Mouse (Mus musculus) small intestine, adult 2 months (tissue): ENCODE measurements around the gene Gm21860.
"Not testable (repeated sequence)": the region's sequence is repeated elsewhere in the genome, so short reads cannot be mapped to it uniquely, and the experiment has no call there.

Source experiments
- CTCF ChIP-seq: fragments of 200-500 bp; IDR thresholded peaks from 2 replicates; pipeline ENCODE4 v1.5.1; 2012; ENCODE audit warnings: low read depth, mild to moderate bottlenecking, control low read depth, inconsistent platforms, low read length, moderate library complexity, mixed read lengths; ENCODE audit not compliant: insufficient replicate concordance, insufficient read length; ENCODE audit errors: extremely low read depth
- POLR2A ChIP-seq: fragments of 200-500 bp; IDR thresholded peaks from 2 replicates; pipeline ENCODE4 v1.6.1; 2012; ENCODE audit warnings: low read depth, mild to moderate bottlenecking, control low read depth, inconsistent platforms, low read length, moderate library complexity

DNA sequence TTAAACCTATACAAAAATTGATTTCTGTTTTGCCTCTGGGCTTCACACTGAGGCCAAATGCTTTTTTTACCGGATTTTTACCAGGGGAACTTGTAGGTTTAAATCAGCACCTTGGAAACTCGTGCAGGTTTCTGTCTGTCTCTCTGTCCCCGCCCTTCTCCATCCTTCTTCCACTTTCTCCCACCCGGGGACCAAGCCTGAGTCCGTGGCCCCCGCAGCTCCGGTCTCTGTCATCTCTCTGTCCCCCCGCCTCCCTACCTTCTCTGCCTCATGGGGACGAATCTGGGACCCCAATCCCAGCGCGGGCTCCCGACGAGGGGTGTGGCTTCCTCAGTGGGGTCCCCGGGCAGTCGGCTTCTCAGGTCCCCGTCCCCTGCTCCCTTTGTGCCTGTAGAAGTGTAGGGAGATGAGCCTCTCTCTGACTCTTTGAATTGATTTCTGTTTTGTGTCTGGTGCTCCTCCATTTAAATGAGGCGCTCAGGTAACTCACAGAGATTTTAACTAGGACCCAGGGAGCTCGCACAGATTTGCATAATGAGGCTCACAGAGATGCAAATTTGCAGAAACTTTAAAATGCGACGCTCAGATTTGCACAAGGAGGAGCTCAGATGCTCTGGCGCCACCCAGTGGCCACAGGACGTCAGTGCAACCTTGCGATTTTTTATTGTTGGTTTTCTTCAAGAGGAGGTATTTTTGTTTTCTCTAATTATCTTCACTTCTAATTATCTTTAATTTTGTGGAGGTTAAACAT, 28.7 kb downstream of the Gm21860 start:
- TF ChIP-seq CTCF, POLR2A: not testable (repeated sequence)
